Mouse (Mus musculus) olfactory bulb, adult 2 months (tissue): Measurements from ENCODE around the gene Ruvbl2. TPM values are rescaled to one million over a fixed set of nuclear protein-coding genes. Genes with fewer than 3 reads are reported as not detected.
A peak's percentile ranks its signal among the peaks of the same experiment; 100 is the strongest.

Experiments used
- H3K27ac ChIP-seq: fragments of 200-500 bp; 2 replicates; pipeline ENCODE4 v1.5.1; 2012; ENCODE audit warnings: low read depth, low read length; ENCODE audit not compliant: insufficient read depth
- H3K4me1 ChIP-seq: fragments of 200-500 bp; 2 replicates; pipeline ENCODE4 v1.6.1; 2012; ENCODE audit warnings: low read length; ENCODE audit not compliant: control insufficient read depth, insufficient read depth
- H3K4me3 ChIP-seq: fragments of 200-500 bp; 2 replicates; pipeline ENCODE4 v1.5.1; 2012; ENCODE audit warnings: mild to moderate bottlenecking, low read depth, low read length, moderate library complexity; ENCODE audit not compliant: insufficient read depth
- CTCF ChIP-seq: fragments of 200-500 bp; IDR thresholded peaks from 2 replicates; pipeline ENCODE4 v1.5.1; 2012; ENCODE audit warnings: low read depth, mild to moderate bottlenecking, low read length, moderate library complexity; ENCODE audit not compliant: insufficient read depth
- POLR2A ChIP-seq: fragments of 200-500 bp; IDR thresholded peaks from 2 replicates; pipeline ENCODE4 v1.6.1; 2012; ENCODE audit warnings: mild to moderate bottlenecking, low read depth, low read length, moderate library complexity; ENCODE audit not compliant: insufficient read depth
- WGBS: fragments of 180-500 bp; shearing (Covaris S2); methylation state at CpG from one replicate; pipeline ENCODE4 v1.1.7; 2018; 5-methylcytosine and 5-hydroxymethylcytosine counted together
- polyA plus RNA-seq: library from polyadenylated mRNA; stranded (reverse); fragments of >200 nt; gene quantifications from 2 replicates; pipeline ENCODE4 v1.2.4, GENCODE M21; 2012; ENCODE audit warnings: low replicate concordance; ENCODE audit not compliant: missing spikeins, insufficient read depth, insufficient read length

Ruvbl2 gene
- polyA plus RNA-seq, 1 experiment = not detected

DNA sequence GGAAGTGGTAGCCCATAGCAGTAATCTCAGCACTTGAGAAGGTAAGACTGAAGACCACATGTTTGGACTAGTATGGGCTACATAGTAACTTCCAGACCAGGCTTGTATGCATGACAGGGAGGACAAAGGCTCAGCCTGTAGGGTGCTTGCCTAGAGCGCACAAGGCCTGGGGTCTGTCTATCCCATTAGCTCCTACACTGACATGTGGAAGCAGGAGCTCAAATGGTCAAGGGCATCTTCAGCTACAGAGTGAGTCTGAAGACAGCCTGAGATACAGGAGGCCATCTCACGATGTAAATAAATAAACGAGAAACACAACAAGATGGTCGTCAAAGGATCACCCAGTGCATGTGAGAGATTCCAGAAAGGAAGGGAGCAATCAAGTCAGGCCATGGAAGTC lies 24.4 kb upstream of the Ruvbl2 start:
- H3K4me3 ChIP-seq = no peak overlapping the region
- 86% methylated on average over 4 of the region's 4 CpGs for WGBS
- H3K27ac ChIP-seq = no peak overlapping the region

DNA sequence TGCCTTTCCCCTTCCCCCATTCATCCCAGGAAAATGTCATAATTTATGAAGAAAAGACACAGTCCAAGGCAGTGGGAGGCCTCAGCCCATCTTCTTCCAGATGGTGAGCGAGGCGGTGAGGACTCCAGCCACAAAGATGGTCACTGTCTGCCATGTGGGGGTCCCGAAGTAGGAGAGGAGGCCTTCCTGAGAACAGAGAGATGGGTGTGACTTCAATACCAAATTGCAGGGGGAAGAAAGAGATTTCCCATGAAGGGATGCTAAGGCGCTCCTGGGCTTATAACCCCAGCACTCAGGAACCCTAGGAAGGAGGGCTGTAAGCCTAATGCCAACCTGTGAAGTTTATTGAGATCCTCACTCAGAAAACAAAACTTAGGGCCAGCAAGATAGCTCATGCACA lies 23.9 kb upstream of the Ruvbl2 start:
- Histone ChIP-seq H3K27ac (no peak overlapping the region), H3K4me1 (peaks cover 35% of the 10 kb centered on the region), H3K4me3 (no peak overlapping the region)
- TF ChIP-seq CTCF (no peak), POLR2A (no peak)
- WGBS = 92% methylated on average over 4 of the region's 4 CpGs

More for the DNA sequence above, 24.4 kb upstream of the Ruvbl2 start:
- no peak for TF ChIP-seq CTCF
- no peak for TF ChIP-seq POLR2A
- H3K4me1 ChIP-seq = peaks cover 30% of the 10 kb centered on the region

DNA sequence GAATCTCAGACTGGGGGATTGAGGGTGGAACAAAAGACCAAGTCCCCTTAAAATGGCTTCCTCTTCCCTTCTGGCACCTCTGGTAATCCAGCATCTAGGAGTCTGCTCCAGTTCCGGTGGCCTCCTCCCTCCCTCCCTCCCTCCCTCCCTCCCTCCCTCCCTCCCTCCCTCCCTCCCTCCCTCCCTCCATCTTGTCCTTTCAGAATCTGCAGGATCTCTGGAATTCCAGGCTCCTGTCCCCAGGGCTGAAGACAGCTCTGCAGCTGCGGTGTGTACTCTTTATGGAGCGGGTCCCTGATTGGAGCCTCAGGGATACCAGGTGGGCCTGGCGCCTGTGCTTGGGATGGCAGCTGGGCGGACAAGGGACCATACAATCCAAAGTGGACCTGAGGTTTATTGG lies 23.4 kb upstream of the Ruvbl2 start:
- H3K27ac ChIP-seq = peak overlapping the region; percentile 86; the same call in 1 of the 2 replicates
- no peak overlapping the region for H3K4me3 ChIP-seq
- H3K4me1 ChIP-seq = peaks cover 36% of the 10 kb centered on the region
- WGBS = 63% methylated on average over 5 of the region's 5 CpGs
- no peak for TF ChIP-seq POLR2A
- no peak for TF ChIP-seq CTCF

DNA sequence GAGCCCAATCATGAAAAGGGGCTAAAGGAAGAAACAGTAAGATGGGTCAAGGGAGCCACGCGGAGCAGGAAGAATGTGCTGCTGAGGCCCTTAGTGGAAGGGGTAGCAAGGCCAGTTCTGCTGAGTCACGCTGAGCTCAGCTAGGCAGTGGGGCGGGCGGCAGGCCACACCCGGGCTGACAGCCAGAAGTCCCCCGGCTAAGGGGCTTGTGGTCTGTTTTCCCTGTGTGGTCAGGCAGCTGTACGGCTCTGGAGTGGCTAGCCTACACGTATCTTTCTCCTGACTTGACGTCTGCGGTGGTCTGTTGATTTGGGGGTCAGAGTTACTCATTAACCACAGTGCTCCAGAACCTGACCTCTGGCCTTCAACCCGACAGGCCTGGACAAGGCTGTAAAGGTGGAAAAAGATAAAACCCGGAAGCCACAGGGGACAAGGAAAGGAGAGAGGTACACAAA lies 23.0 kb upstream of the Ruvbl2 start:
- Histone ChIP-seq H3K4me3 (no peak overlapping the region), H3K4me1 (peaks cover 33% of the 10 kb centered on the region), H3K27ac (peak overlapping the region; percentile 86; the same call in 1 of the 2 replicates)
- no peak for TF ChIP-seq POLR2A
- TF ChIP-seq CTCF = no peak
- WGBS = 33% methylated on average over 13 of the region's 13 CpGs

DNA sequence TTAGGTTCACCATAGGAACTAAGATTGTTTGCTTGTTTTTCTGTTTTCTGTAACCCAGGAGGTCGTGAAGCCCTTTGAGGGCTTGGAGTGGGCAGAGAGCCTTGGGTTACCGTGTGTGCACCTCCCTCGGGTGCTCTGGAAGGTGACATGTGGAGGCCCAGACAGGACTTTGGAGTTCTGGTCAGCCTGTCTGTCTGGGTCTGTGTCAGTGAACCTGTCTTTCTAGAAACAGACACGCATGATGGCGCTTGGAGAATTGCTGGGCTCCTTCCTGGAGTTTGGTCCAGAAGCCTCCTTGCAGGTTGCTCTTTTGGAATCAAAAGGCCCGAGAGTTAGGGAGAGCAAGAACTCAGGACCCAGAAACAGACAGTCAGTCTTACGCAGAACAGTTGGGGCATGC lies 22.5 kb upstream of the Ruvbl2 start:
- Histone ChIP-seq H3K4me1 (peaks cover 28% of the 10 kb centered on the region), H3K4me3 (no peak overlapping the region), H3K27ac (peak overlapping the region; percentile 86)
- WGBS = 66% methylated on average over 7 of the region's 7 CpGs
- no peak for TF ChIP-seq POLR2A
- TF ChIP-seq CTCF = no peak

DNA sequence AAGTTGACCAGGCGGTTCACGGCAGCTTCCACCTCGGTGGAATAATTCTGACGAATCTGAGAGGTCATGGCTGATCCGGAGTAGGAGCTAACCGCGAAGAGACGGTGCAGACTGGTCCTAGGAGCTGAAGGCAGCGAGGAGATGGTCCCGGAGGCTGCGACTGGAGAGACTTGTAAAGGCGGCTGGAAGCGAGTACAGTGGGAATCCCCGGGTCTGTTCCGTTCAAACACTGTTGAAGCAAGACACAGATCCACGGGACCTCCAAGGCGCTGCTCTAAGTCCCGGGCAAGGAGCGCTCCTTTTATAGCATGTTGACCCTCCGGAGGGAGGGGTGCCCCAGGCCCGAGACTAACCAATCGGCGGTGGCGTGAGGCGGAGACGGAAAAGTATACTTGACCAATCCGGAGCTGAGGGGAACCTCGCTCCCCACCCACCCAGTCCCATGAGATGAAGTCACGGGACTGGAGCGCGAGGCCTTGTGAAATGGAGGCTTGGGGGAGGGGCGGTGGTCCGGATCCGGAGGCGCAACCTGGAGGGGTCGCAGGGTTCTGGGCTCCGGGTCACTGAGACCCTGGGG lies 21.8 kb upstream of the Ruvbl2 start, which contains the start of gene Ftl1:
TSS of gene Ftl1 (minus strand) at position 321 of the 577 bp plus-strand sequence.
- H3K4me1 ChIP-seq = peaks cover 22% of the 10 kb centered on the region
- H3K27ac ChIP-seq = peak within 1 kb of the TSS; percentile 86
- 0% methylated on average over 37 of the region's 37 CpGs for WGBS
- TF ChIP-seq POLR2A = peak; percentile 96
- H3K4me3 ChIP-seq = peak within 1 kb of the TSS; percentile 58

DNA sequence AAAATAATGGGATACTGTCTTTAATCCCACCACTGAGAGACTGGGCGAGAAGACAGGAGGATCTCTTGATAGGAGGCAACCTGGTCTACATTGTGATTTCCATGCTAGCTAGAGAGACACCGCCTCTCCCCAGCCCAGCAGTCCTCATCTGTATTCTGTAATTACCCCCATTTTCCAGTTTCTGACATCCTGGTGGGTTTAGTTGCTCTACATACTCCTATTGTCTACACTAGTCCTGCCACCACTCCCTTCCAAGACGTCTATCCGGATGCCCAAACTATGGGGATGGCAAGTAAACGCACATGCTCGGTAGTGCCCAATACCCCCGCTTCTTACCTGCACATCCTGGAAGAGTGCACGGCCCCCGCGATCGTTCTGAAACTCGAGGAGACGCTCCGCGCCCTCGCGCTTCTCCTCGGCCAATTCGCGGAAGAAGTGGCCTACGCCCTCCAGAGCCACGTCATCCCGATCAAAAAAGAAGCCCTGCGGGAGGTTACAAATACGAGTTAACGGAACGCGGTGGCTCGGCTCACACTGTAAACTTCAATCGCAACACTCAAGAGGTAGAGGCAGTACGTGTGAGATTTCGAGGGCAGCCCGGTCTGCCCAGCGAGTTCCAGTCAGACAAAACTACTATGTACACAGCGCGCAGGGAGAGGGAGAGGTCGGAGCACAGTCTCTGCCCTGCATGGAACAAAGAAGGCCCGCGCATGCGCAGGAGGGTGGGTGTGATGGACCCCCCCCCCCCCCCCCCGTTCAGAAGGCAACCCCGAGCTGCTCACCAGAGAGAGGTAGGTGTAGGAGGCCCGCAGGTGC lies 21.1 kb upstream of the Ruvbl2 start:
- no peak for TF ChIP-seq CTCF
- no peak for TF ChIP-seq POLR2A
- peaks cover 22% of the 10 kb centered on the region for H3K4me1 ChIP-seq
- peak overlapping the region; percentile 58 for H3K4me3 ChIP-seq
- H3K27ac ChIP-seq = peak overlapping the region; percentile 65
- WGBS = under 1% methylated on average over 43 of the region's 43 CpGs

DNA sequence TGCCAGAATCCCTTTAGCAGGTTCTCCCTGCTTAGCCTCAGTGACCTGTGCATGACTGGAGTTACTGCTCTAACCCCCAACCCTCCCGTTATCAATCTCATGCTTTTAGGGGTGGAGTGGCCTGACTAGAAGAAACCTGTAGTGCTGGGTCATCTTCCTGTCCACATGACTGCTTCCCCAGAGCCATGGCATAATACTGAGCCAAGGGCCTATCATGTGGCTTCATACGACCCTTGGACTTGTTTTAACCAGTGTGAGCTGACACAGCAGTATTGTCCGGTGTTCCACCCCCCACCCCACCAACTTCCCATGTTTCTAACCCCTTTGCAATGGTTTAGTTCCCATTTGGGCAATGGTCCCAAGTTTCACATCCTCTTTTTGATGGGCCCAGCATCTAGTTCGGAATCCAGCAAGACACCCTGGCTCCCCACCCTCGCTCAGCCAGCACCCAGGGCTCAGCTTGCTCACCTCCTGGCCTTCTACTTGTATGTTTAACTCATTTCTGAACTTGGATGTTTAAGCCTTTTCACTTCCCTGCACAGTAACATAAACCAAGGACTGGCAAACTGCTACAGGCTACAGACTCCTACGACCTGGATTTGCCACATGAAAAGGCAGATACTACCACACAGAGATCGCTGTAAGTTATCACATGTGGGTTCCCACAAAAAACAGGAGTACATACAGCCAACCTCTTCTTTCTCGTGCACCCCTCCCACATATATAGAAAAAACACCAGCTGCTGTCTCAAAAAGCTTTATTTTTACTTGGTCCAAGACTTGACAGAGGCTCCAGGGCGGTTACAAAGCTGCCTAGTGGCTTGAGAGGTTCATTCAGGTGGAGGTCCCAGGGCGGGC lies 19.5 kb upstream of the Ruvbl2 start:
- H3K27ac ChIP-seq = no peak overlapping the region
- WGBS = 42% methylated on average over 10 of the region's 10 CpGs
- H3K4me1 ChIP-seq = peaks cover 22% of the 10 kb centered on the region
- TF ChIP-seq POLR2A (0 out of 2 replicates have a peak, but pooled peaks have one; percentile 10), CTCF (no peak)
- H3K4me3 ChIP-seq = no peak overlapping the region
